Mouse (Mus musculus) C2C12 (cell line): ENCODE measurements at regions not wholly inside any gene's neighbourhood (a gene's known extent, or its start where the extent isn't known, plus 50 kb on each side); places are given as distances from the start of the nearest gene placed in this dataset.

ENCODE experiments used
- CEBPB ChIP-seq: IDR thresholded peaks from one replicate; pipeline ENCODE4 v1.6.1; 2011; ENCODE audit warnings: low read depth, mild to moderate bottlenecking, control low read depth, moderate library complexity
- CTCF ChIP-seq: IDR thresholded peaks from one replicate; pipeline ENCODE4 v1.5.1; 2011; ENCODE audit not compliant: control insufficient read depth, insufficient read depth, insufficient read length
- FOSL1 ChIP-seq: IDR thresholded peaks from one replicate; pipeline ENCODE4 v1.8.0; 2011; ENCODE audit warnings: mild to moderate bottlenecking, low read length; ENCODE audit not compliant: poor library complexity, insufficient read depth, severe bottlenecking
- MAX ChIP-seq: IDR thresholded peaks from one replicate; pipeline ENCODE4 v1.6.1; 2011; ENCODE audit warnings: mild to moderate bottlenecking, control low read depth
- MYOD1 ChIP-seq: IDR thresholded peaks from one replicate; pipeline ENCODE4 v1.6.1; 2011; ENCODE audit warnings: low read depth; ENCODE audit not compliant: control insufficient read depth, insufficient read length
- MYOG ChIP-seq: IDR thresholded peaks from one replicate; pipeline ENCODE4 v1.6.1; 2011; ENCODE audit not compliant: control insufficient read depth, insufficient read length; ENCODE audit errors: extremely low read depth
- USF1 ChIP-seq: IDR thresholded peaks from one replicate; pipeline ENCODE4 v1.6.1; 2011; ENCODE audit warnings: low read depth, mild to moderate bottlenecking, control low read depth, moderate library complexity

GRCm38 (mm10) chr10:70336741-70337140 lies 91.8 kb downstream of the Slc16a9 start:
- TF ChIP-seq CTCF (no peak), FOSL1 (no peak), MYOG (no peak), USF1 (no peak), MAX (no peak), CEBPB (no peak), MYOD1 (no peak)
